23 mouse cellular contexts compared by ENCODE assay signal in the genomic region with DNA sequence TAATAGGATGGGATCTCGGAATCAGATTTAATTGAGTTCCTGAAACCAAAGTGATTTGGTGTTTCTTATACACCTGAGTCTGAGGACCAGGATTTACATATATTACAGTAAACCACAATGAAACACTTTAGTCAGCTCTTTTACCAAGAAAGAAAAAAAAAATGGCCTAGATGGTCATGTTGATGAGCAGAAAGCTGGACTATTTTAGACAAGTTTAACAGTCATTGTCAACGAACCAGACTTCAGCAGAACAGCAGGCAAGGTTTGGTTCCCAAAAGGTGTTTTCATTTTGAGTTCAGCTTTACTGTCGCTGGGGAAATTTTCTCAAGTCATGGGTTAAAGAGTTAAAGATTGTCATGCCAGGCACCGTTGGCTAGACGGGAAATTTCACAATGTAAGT. TPM values are rescaled to one million over a fixed set of nuclear protein-coding genes. Genes with fewer than 3 reads are reported as not detected.
DNase-seq lines count a peak whose midpoint lies in the region; TF ChIP-seq lines count a peak whose summit lies in the region.
"Had no signal": no experiment of that assay in that cellular context is flagged by ENCODE, and none has a peak within 500 bp of the region (broad histone marks: within the 10 kb centered on the region; RNA-seq: fewer than 3 reads in every experiment).

No protein-coding gene starts in this region.

- in situ Hi-C loops in CH12.LX (cut with MboI; ENCODE audit: low pct_ligation_motif_present, low pct_unique_long_range_greater_than_20kb, low sequenced_read_pairs), result no loop called here

- no peaks in the 10 kb centered on the region for H3K9me3 ChIP-seq in CH12.LX (replicated peaks; ENCODE audit: low read length)
- H3K9me3 ChIP-seq: embryonic facial prominence, embryonic 13.5 days; embryonic facial prominence, embryonic 15.5 days; forebrain, embryonic 10.5 days; forebrain, embryonic 12.5 days; G1E had no signal

- peaks cover 5% of the 10 kb centered on the region; the same call in 1 of the 2 replicates for H3K79me2 ChIP-seq in CH12.LX (replicated peaks; ENCODE audit: control insufficient read depth, extremely low read depth, insufficient read depth, poor library complexity, severe bottlenecking)

- no peaks in the 10 kb centered on the region for H3K27me3 ChIP-seq in CH12.LX (replicated peaks)
- H3K27me3 ChIP-seq: embryonic facial prominence, embryonic 13.5 days; Patski had no signal

- DNase-seq in A20 (ENCODE audit: low read depth, low spot score) (peak; percentile 12), CH12.LX (ENCODE audit: extremely low read depth) (no peak), adipocyte (ENCODE audit: low spot score) (peak; percentile 79)
- DNase-seq in ovary, postnatal 36 days (ENCODE audit: low spot score), result no peak
- DNase-seq in gastrocnemius, postnatal 25 days, result no peak
- DNase-seq: adrenal gland, adult 2 months; adrenal gland, postnatal 10 days; adrenal gland, postnatal 25 days; B cell, adult 2 months; cerebellum, adult 11 months; cerebellum, adult 18-20 months; cerebellum, adult 8-10 months; cerebellum, adult 9-11 months; cerebellum, postnatal 14 days; cerebellum, postnatal 36 days; embryo, embryonic 11 days had no signal

- H3K9ac ChIP-seq in CH12.LX (ENCODE audit: insufficient read depth, low read depth), result no peak overlapping the region; the same call in 1 of the 2 replicates
- H3K9ac ChIP-seq: embryonic facial prominence, embryonic 13.5 days; embryonic facial prominence, embryonic 15.5 days; forebrain, embryonic 12.5 days had no signal

- no peak overlapping the region; the same call in 1 of the 2 replicates for H3K27ac ChIP-seq in CH12.LX (ENCODE audit: insufficient read depth, low read depth)
- H3K27ac ChIP-seq: embryonic facial prominence, embryonic 13.5 days; embryonic facial prominence, embryonic 15.5 days; forebrain, embryonic 10.5 days; forebrain, embryonic 12.5 days had no signal

- TF ChIP-seq CTCF in CH12.LX (conservative IDR thresholded peaks at IDR 0.05 in 1 of 2, IDR thresholded peaks at IDR 0.05 in 1 of 2; ENCODE audit: low read depth in 2 of 2, low read length in 2 of 2), result no peak

- H3K4me2 ChIP-seq in CH12.LX (ENCODE audit: insufficient read depth, low read depth, poor library complexity, severe bottlenecking), result peak overlapping the region; percentile 49; the same call in 1 of the 2 replicates
- H3K4me2 ChIP-seq: embryonic facial prominence, embryonic 13.5 days; embryonic facial prominence, embryonic 15.5 days; forebrain, embryonic 12.5 days had no signal

- TF ChIP-seq RAD21 in CH12.LX (IDR thresholded peaks at IDR 0.05; ENCODE audit: low read depth, low read length), result no peak

- 0 out of 2 replicates have a peak, but pooled peaks have one; percentile 17 for TF ChIP-seq EP300 in CH12.LX (IDR thresholded peaks at IDR 0.05; ENCODE audit: low read length)

- dilution Hi-C loops in CH12.LX (cut with MboI; ENCODE audit: extremely low pct_ligation_motif_present, extremely low pct_unique_long_range_greater_than_20kb, low sequenced_read_pairs), result no loop called here

- TF ChIP-seq POLR2A in CH12.LX (IDR thresholded peaks at IDR 0.05; ENCODE audit: low read depth, low read length), result no peak

- H3K4me3 ChIP-seq in CH12.LX (replicated peaks in 1 of 3; ENCODE audit: low read depth in 2 of 3, low read length in 2 of 3, poor library complexity in 1 of 3), result no peak overlapping the region
- H3K4me3 ChIP-seq: embryonic facial prominence, embryonic 13.5 days; embryonic facial prominence, embryonic 15.5 days; erythroblast, embryonic 14.5 days; forebrain, embryonic 10.5 days; forebrain, embryonic 12.5 days had no signal

- H3K4me1 ChIP-seq in CH12.LX (ENCODE audit: control insufficient read depth in 1 of 2, insufficient read depth in 2 of 2), result peaks cover 23 to 40% of the 10 kb centered on the region in 2 experiments
- H3K4me1 ChIP-seq: forebrain, embryonic 12.5 days had no signal

- H3K36me3 ChIP-seq in CH12.LX (replicated peaks in 1 of 2; ENCODE audit: control insufficient read depth in 1 of 2, insufficient read depth in 1 of 2, low read length in 1 of 2), result peaks cover 25 to 47% of the 10 kb centered on the region in 2 experiments
- H3K36me3 ChIP-seq: embryonic facial prominence, embryonic 13.5 days; embryonic facial prominence, embryonic 15.5 days; forebrain, embryonic 10.5 days; forebrain, embryonic 12.5 days had no signal

TF ChIP-seq in CH12.LX, 34 proteins besides CTCF, POLR2A, EP300 and RAD21:
- TF ChIP-seq USF2 (conservative IDR thresholded peaks at IDR 0.05; ENCODE audit: low read depth, low read length) (no peak), ZC3H11A (IDR thresholded peaks at IDR 0.05; ENCODE audit: low read depth, low read length) (no peak), ZKSCAN1 (IDR thresholded peaks at IDR 0.05; ENCODE audit: borderline replicate concordance, low read depth, low read length) (no peak), BHLHE40 (IDR thresholded peaks at IDR 0.05; ENCODE audit: low read depth, low read length) (no peak), POLR2AphosphoS2 (IDR thresholded peaks at IDR 0.05; ENCODE audit: low read depth, low read length) (no peak), MXI1 (IDR thresholded peaks at IDR 0.05; ENCODE audit: low read depth, low read length) (no peak), MAZ (IDR thresholded peaks at IDR 0.05; ENCODE audit: low read depth, low read length) (no peak), ELF1 (IDR thresholded peaks at IDR 0.05; ENCODE audit: low read depth, low read length) (no peak), CHD2 (IDR thresholded peaks at IDR 0.05; ENCODE audit: low read length) (no peak), USF1 (IDR thresholded peaks at IDR 0.05; ENCODE audit: low read depth, low read length) (no peak), JUN (IDR thresholded peaks at IDR 0.05; ENCODE audit: insufficient read depth, low read depth, low read length) (no peak), TBP (conservative IDR thresholded peaks at IDR 0.05; ENCODE audit: low read depth, low read length) (no peak), HCFC1 (IDR thresholded peaks at IDR 0.05; ENCODE audit: low read depth, low read length) (no peak), UBTF (IDR thresholded peaks at IDR 0.05; ENCODE audit: low read depth, low read length) (no peak), NELFE (IDR thresholded peaks at IDR 0.05; ENCODE audit: low read depth, low read length) (no peak), SMC3 (IDR thresholded peaks at IDR 0.05; ENCODE audit: low read depth, low read length) (no peak), ETS1 (conservative IDR thresholded peaks at IDR 0.05; ENCODE audit: low read depth, low read length) (no peak), MAFK (IDR thresholded peaks at IDR 0.05; ENCODE audit: insufficient replicate concordance, low read length) (peak; percentile 53; the same call in 1 of the 2 replicates), SIN3A (IDR thresholded peaks at IDR 0.05; ENCODE audit: low read length) (no peak), RCOR1 (conservative IDR thresholded peaks at IDR 0.05; ENCODE audit: low read depth, low read length) (no peak), KAT2A (IDR thresholded peaks at IDR 0.05; ENCODE audit: insufficient replicate concordance, low read length) (no peak), CHD1 (IDR thresholded peaks at IDR 0.05; ENCODE audit: low read depth, low read length) (0 out of 2 replicates have a peak, but pooled peaks have one; percentile 59), ZMIZ1 (IDR thresholded peaks at IDR 0.05; ENCODE audit: low read depth, low read length) (no peak), E2F4 (IDR thresholded peaks at IDR 0.05; ENCODE audit: insufficient replicate concordance, low read depth, low read length) (no peak), GABPA (IDR thresholded peaks at IDR 0.05; ENCODE audit: insufficient replicate concordance, low read depth, low read length) (no peak), JUND (conservative IDR thresholded peaks at IDR 0.05; ENCODE audit: low read depth, low read length) (no peak), ZNF384 (IDR thresholded peaks at IDR 0.05; ENCODE audit: low read depth, low read length) (peak; percentile 72), MAX (IDR thresholded peaks at IDR 0.05; ENCODE audit: low read length) (no peak), TCF12 (IDR thresholded peaks at IDR 0.05; ENCODE audit: low read depth, low read length) (no peak), PAX5 (IDR thresholded peaks at IDR 0.05; ENCODE audit: low read length) (no peak), MEF2A (IDR thresholded peaks at IDR 0.05; ENCODE audit: borderline replicate concordance, low read depth, low read length) (peak; percentile 16; the same call in 1 of the 2 replicates), MYC (IDR thresholded peaks at IDR 0.05; ENCODE audit: low read depth, low read length) (no peak)

RNA-seq across cellular contexts. Expression of gene Ly75, which starts 5.8 kb away (rescaled TPM):
- total RNA-seq in CH12.LX (2012; rRNA removed), result 18.8 and 32.2 TPM in 2 replicates
- total RNA-seq in CH12.LX (2014; rRNA removed), result 13.8 and 14.5 TPM in 2 replicates
- 10.1 and 10.6 TPM in 2 replicates for polyA plus RNA-seq in CH12.LX (2012; ENCODE audit: insufficient read length, low read depth)
- total RNA-seq in gastrocnemius, postnatal 25 days (2021), result under 1 TPM in 1 of 2 experiments, not detected in 1; 0.08 TPM
- polyA plus RNA-seq: erythroblast, embryonic 14.5 days had no signal

Comparison
In these comparisons a context has a peak if more than half of its experiments do, and no peak if none do; other contexts are left out.
1. DNase-seq: peak in A20 (single experiment) and adipocyte (single experiment); none in CH12.LX (single experiment), ovary, postnatal 36 days (single experiment) and gastrocnemius, postnatal 25 days (single experiment).
2. RNA of gene Ly75, which starts 5.8 kb away (total RNA-seq): 13.8 to 32.2 TPM in CH12.LX; 0.08 TPM in gastrocnemius, postnatal 25 days; every median in the first group is over 10 times any median in the second.